Mouse (Mus musculus) mouse embryonic stem cell (cell line): ENCODE measurements at regions not wholly inside any gene's neighbourhood (a gene's known extent, or its start where the extent isn't known, plus 50 kb on each side); places are given as distances from the start of the nearest gene placed in this dataset.

Source experiments
- in situ Hi-C, 2 experiments: fragments of 300-500 bp; cut with MboI; formaldehyde crosslinking; loops; 1 replicate in 1 of 2; 3 replicates in 1 of 2; pipeline ENCODE4 v1.14.3; 2019 to 2020; ENCODE audit warnings: low sequenced_read_pairs in 2 of 2, low pct_unique_long_range_greater_than_20kb in 1 of 2, mixed read lengths in 1 of 2; ENCODE audit not compliant: unreplicated experiment in 1 of 2

GRCm38 (mm10) chr2:114812141-114812902 is 157.6 kb upstream of the Dph6 start:
- in situ Hi-C loops, result no loop called here

GRCm38 (mm10) chr2:114812903-114813290 is 158.1 kb upstream of the Dph6 start:
- in situ Hi-C loops, result no loop called here

- in situ Hi-C loops, result no loop called here
These were observed 167.9 kb upstream of the Dph6 start for GRCm38 (mm10) chr2:114822657-114823056.

DNA sequence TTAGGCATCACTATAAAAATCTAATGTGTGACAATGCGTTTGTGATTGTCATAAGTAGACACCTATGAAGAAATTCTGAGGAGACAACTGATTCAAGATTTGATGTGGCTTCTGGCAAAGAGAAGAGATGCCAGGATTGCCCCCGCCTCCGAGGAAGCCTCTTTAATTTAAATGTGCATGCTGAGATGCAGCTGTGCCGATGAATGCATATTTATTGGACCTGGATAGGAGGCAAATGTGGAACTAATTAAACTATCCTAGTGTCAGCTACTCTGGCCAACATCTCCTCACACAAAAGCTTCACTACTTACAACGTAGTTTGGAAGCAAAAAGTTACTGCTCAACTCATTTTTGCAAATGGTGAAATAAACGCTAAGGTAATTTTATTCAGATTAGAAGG is 173.4 kb upstream of the Dph6 start:
- in situ Hi-C loops, result no loop called here

DNA sequence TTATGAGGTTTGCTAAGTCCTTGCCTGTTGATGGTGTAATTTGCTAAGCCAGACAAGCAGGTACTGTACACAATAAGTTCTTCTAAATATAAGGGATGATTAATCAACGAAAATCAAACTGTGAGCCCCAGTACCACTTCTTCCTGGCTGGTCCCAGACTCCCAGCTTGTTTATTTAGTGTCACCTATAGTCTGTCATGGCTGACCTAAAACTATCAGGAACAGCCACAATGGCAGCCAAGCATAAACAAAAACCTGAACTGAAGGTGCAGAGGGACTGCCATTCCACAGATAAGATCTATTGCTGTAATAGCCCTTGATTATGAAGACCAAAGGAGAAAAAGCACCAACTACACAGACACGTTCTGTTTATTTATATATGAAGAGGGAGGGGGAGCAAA is 180.9 kb upstream of the Dph6 start:
- in situ Hi-C loops, result no loop called here

DNA sequence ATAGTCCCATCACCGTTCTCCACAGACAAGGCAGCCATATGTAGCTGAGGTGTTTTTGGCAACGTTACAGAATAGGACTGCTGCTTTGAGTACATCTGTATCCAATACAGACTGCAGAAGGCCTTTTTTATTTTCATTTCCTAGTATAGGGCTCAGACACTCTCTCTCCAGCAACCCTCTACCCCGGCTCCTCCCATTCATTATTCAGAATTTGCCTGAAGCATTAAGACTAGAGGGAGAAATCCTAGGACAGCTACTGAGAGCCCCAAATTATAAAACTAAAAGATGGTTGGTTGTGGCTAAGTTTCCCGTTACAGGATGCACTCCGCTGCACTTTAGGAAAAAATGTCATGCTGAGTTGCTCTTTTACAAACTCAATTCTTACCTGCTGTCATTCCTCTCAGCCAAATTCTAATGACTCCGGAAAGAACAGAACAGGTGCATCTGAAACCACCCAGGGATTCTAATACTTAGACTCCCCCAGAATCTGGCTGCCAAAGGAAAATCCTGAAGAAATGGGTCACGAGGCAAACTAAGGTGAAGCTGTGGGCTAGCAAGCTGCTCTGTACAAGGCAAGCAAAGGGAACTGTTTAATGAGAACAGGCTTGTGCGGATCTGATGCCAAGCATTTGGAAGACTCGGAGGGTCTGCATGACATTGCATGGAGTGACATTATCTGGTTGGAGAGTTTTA is 189.1 kb upstream of the Dph6 start:
- in situ Hi-C loops, result no loop called here

- in situ Hi-C loops, result no loop called here
These were observed 189.6 kb upstream of the Dph6 start for GRCm38 (mm10) chr2:114844389-114844771.

GRCm38 (mm10) chr2:114848439-114848838 is 193.7 kb upstream of the Dph6 start:
- in situ Hi-C loops, result no loop called here

DNA sequence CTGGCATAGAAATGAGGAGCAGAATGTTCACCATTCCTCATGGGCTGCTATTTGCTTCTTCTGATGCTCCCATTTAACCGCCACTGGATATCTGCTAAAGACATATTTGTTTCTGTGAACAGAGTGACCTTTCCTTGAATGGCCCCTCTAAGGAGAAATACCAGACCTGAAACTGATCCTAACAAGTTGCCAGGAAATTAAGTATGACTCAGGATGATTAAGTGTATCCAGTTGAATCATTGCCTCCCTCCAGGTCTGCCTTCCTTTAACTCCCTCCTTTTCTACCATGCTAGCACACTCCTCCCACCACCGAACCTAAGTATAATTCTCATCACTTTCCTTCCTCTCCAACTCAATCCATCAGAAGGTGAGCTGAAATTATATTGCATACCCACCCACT is 194.2 kb upstream of the Dph6 start:
- in situ Hi-C loops, result no loop called here

GRCm38 (mm10) chr2:114853715-114854530 is 199.2 kb upstream of the Dph6 start:
- in situ Hi-C loops, result no loop called here

DNA sequence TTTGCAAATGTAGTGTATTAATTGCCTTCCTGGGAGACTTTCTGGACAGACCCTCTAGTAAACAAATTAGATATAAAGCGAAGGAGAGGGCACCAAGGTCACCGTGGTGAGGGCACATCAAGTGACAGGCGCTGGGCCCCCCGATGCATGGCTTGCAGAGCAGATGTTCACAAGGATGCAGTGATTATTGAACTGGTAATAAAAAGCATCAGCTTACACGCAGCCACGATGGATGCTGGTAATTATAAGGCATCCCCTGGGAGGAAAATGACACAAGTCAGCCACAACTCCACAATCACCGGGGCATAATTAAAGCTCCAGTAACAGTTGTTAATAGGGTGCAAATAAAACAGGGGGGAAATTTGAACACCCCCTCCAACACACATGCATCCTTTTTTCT is 217.5 kb upstream of the Dph6 start:
- in situ Hi-C loops, result no loop called here

GRCm38 (mm10) chr2:114873090-114873489 is 218.3 kb upstream of the Dph6 start:
- in situ Hi-C loops, result no loop called here

GRCm38 (mm10) chr2:114879084-114879483 is 224.3 kb upstream of the Dph6 start:
- in situ Hi-C loops, result no loop called here

- in situ Hi-C loops, result no loop called here
These were observed 225.0 kb upstream of the Dph6 start for GRCm38 (mm10) chr2:114879784-114880183.

DNA sequence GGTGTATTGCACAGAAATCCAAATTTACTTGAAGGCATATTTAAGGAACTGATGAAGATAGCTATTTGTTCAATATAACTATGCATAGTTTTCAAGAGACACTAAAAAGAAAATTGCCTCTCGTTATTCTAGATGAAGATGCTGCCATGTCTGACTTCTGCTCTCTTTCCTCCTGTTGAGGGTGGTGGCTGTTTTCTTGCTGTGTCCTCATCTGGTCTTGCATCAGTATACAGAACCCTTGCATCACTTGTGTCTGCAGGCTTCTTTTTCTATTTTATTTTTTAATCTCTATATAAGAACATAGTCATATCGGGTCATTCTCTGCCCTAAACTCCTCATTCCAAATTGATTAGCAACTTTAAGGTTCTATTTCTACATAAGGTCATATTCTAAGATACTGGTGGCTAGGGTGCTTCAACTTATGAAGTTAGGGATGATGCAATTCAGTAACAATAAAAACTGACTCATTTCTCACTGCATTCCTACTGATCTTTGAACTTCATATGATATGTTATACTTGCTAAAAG is 231.0 kb upstream of the Dph6 start:
- in situ Hi-C loops, result no loop called here

GRCm38 (mm10) chr2:114898812-114899211 is 244.0 kb upstream of the Dph6 start:
- in situ Hi-C loops, result no loop called here

GRCm38 (mm10) chr2:114911845-114912500 is 257.2 kb upstream of the Dph6 start:
- in situ Hi-C loops, result no loop called here

- in situ Hi-C loops, result no loop called here
These were observed 260.4 kb upstream of the Dph6 start for GRCm38 (mm10) chr2:114915025-114915690.
